Mouse (Mus musculus): ENCODE measurements at regions not wholly inside any gene's neighbourhood (a gene's known extent, or its start where the extent isn't known, plus 50 kb on each side); places are given as distances from the start of the nearest gene placed in this dataset.

- peak; percentile 61 for DNase-seq (ENCODE audit: low read depth)
These were observed 179.8 kb upstream of the Adgrl2 start for GRCm38 (mm10) chr3:149170191-149170590.

- no peak for DNase-seq (ENCODE audit: low read depth)
These were observed 179.1 kb upstream of the Adgrl2 start for GRCm38 (mm10) chr3:149169442-149169841.

- no peak for DNase-seq (ENCODE audit: low read depth)
These were observed 177.6 kb upstream of the Adgrl2 start for GRCm38 (mm10) chr3:149167997-149168396.

- no peak for DNase-seq (ENCODE audit: low read depth)
These were observed 174.4 kb upstream of the Adgrl2 start for GRCm38 (mm10) chr3:149164804-149165203.

GRCm38 (mm10) chr3:149163591-149163990 lies 173.2 kb upstream of the Adgrl2 start:
- no peak for DNase-seq (ENCODE audit: low read depth)

GRCm38 (mm10) chr3:149160833-149161232 lies 170.5 kb upstream of the Adgrl2 start:
- DNase-seq (ENCODE audit: low read depth): no peak

GRCm38 (mm10) chr3:149157381-149157780 lies 167.0 kb upstream of the Adgrl2 start:
- DNase-seq (ENCODE audit: low read depth): no peak

GRCm38 (mm10) chr3:149152312-149152711 lies 162.0 kb upstream of the Adgrl2 start:
- DNase-seq (ENCODE audit: low read depth): no peak

- DNase-seq (ENCODE audit: low read depth): no peak
These were observed 160.4 kb upstream of the Adgrl2 start for GRCm38 (mm10) chr3:149150796-149151195.

- no peak for DNase-seq (ENCODE audit: low read depth)
These were observed 158.3 kb upstream of the Adgrl2 start for GRCm38 (mm10) chr3:149148608-149149007.

GRCm38 (mm10) chr3:149147916-149148315 lies 157.6 kb upstream of the Adgrl2 start:
- no peak for DNase-seq (ENCODE audit: low read depth)

- DNase-seq (ENCODE audit: low read depth): no peak
These were observed 156.3 kb upstream of the Adgrl2 start for GRCm38 (mm10) chr3:149146673-149147072.

- DNase-seq (ENCODE audit: low read depth): no peak
These were observed 150.1 kb upstream of the Adgrl2 start for GRCm38 (mm10) chr3:149140461-149140860.

- DNase-seq (ENCODE audit: low read depth): no peak
These were observed 143.9 kb upstream of the Adgrl2 start for GRCm38 (mm10) chr3:149134028-149134938.

- no peak for DNase-seq (ENCODE audit: low read depth)
These were observed 128.5 kb upstream of the Adgrl2 start for GRCm38 (mm10) chr3:149118806-149119205.

GRCm38 (mm10) chr3:149117684-149118056 lies 127.3 kb upstream of the Adgrl2 start:
- no peak for DNase-seq (ENCODE audit: low read depth)

GRCm38 (mm10) chr3:149117018-149117683 lies 126.8 kb upstream of the Adgrl2 start:
- DNase-seq (ENCODE audit: low read depth): no peak

- DNase-seq (ENCODE audit: low read depth): no peak
These were observed 126.2 kb upstream of the Adgrl2 start for GRCm38 (mm10) chr3:149116604-149117003.

GRCm38 (mm10) chr3:149115901-149116300 lies 125.5 kb upstream of the Adgrl2 start:
- DNase-seq (ENCODE audit: low read depth): no peak

- DNase-seq (ENCODE audit: low read depth): no peak
These were observed 122.5 kb upstream of the Adgrl2 start for GRCm38 (mm10) chr3:149112878-149113277.

GRCm38 (mm10) chr3:149111529-149112439 lies 121.4 kb upstream of the Adgrl2 start:
- peak; percentile 6 for DNase-seq (ENCODE audit: low read depth)

- DNase-seq (ENCODE audit: low read depth): no peak
These were observed 120.5 kb upstream of the Adgrl2 start for GRCm38 (mm10) chr3:149110831-149111230.

Data from 416B (cell line).